Mouse (Mus musculus) brain, adult 2 months (tissue): ENCODE measurements around the gene Osbp2.

Experiments
- DNase-seq: peaks from one replicate; pipeline ENCODE4 v3.0.0; 2011; ENCODE audit warnings: low read depth, low spot score

The Osbp2 gene

GRCm38 (mm10) chr11:3761339-3761738 is 102.4 kb downstream of the Osbp2 start:
- peak; percentile 57 for DNase-seq

GRCm38 (mm10) chr11:3759433-3759832 is 104.3 kb downstream of the Osbp2 start:
- peak; percentile 74 for DNase-seq

GRCm38 (mm10) chr11:3755341-3755740 is 108.4 kb downstream of the Osbp2 start:
- DNase-seq: no peak

- peak; percentile 60 for DNase-seq
Observed at GRCm38 (mm10) chr11:3754685-3755084, 109.0 kb downstream of the Osbp2 start.

- DNase-seq: peak; percentile 86
Observed at GRCm38 (mm10) chr11:3753897-3754296, 109.8 kb downstream of the Osbp2 start.

- DNase-seq: peak; percentile 94
Observed at GRCm38 (mm10) chr11:3752766-3753165, 110.9 kb downstream of the Osbp2 start.

- no peak for DNase-seq
Observed at GRCm38 (mm10) chr11:3749831-3750230, 113.9 kb downstream of the Osbp2 start.

- peak; percentile 64 for DNase-seq
Observed at GRCm38 (mm10) chr11:3742449-3742848, 121.3 kb downstream of the Osbp2 start.

GRCm38 (mm10) chr11:3741183-3741582 is 122.5 kb downstream of the Osbp2 start:
- peak; percentile 83 for DNase-seq

- DNase-seq: no peak
Observed at GRCm38 (mm10) chr11:3738778-3739177, 124.9 kb downstream of the Osbp2 start.

- DNase-seq: peak; percentile 83
Observed at GRCm38 (mm10) chr11:3735715-3736114, 128.0 kb downstream of the Osbp2 start.

- peak; percentile 53 for DNase-seq
Observed at GRCm38 (mm10) chr11:3733933-3734636, 129.6 kb downstream of the Osbp2 start.

- DNase-seq: peak; percentile 52
Observed at GRCm38 (mm10) chr11:3731469-3731868, 132.2 kb downstream of the Osbp2 start.

- DNase-seq: peak; percentile 79
Observed at GRCm38 (mm10) chr11:3727438-3728105, 136.1 kb downstream of the Osbp2 start.

- DNase-seq: peak; percentile 70
Observed at GRCm38 (mm10) chr11:3725331-3726054, 138.2 kb downstream of the Osbp2 start.

GRCm38 (mm10) chr11:3724726-3725125 is 139.0 kb downstream of the Osbp2 start:
- peak; percentile 58 for DNase-seq

- DNase-seq: peak; percentile 95
Observed at GRCm38 (mm10) chr11:3723910-3724309, 139.8 kb downstream of the Osbp2 start.

GRCm38 (mm10) chr11:3722861-3723260 is 140.8 kb downstream of the Osbp2 start:
- no peak for DNase-seq

GRCm38 (mm10) chr11:3722036-3722435 is 141.7 kb downstream of the Osbp2 start:
- DNase-seq: no peak

- DNase-seq: peak; percentile 56
Observed at GRCm38 (mm10) chr11:3716662-3717061, 147.0 kb downstream of the Osbp2 start.

GRCm38 (mm10) chr11:3714486-3714885 is 149.2 kb downstream of the Osbp2 start:
- peak; percentile 88 for DNase-seq

GRCm38 (mm10) chr11:3710203-3710602 is 153.5 kb downstream of the Osbp2 start:
- peak; percentile 65 for DNase-seq
